Mouse (Mus musculus): ENCODE data around the gene Kcmf1. TPM values are rescaled to one million over a fixed set of nuclear protein-coding genes. Genes with fewer than 3 reads are reported as not detected.

The Kcmf1 gene
- total and polyA plus RNA-seq, 2 experiments from 2014 or later: 51.0 to 76.9 TPM

- no peaks in the 10 kb centered on the region for H3K36me3 ChIP-seq (ENCODE audit: insufficient read depth, low read length)
- 60% methylated on average over 7 of the region's 7 CpGs for WGBS
- no peaks in the 10 kb centered on the region for H3K27me3 ChIP-seq (ENCODE audit: insufficient read depth, low read length)
- H3K9me3 ChIP-seq (ENCODE audit: low read length): no peaks in the 10 kb centered on the region
- no peak for DNase-seq (ENCODE audit: low spot score)
- no peak overlapping the region for H3K4me2 ChIP-seq (ENCODE audit: low read depth, low read length)
- no peak overlapping the region for H3K27ac ChIP-seq
- ATAC-seq: peak; percentile 35; the same call in 1 of the 2 replicates
- no peak for TF ChIP-seq CTCF (IDR thresholded peaks at IDR 0.05; ENCODE audit: low read depth)
- no peak overlapping the region for H3K9ac ChIP-seq (replicated peaks; ENCODE audit: low read length)
- no peaks in the 10 kb centered on the region for H3K4me1 ChIP-seq (ENCODE audit: insufficient read depth, low read length)
- no peak overlapping the region for H3K4me3 ChIP-seq (ENCODE audit: low read length)
These were observed 89.5 kb downstream of the Kcmf1 start for GRCm38 (mm10) chr6:72810248-72810647.

- H3K4me3 ChIP-seq (ENCODE audit: low read length): no peak overlapping the region
- no peaks in the 10 kb centered on the region for H3K4me1 ChIP-seq (ENCODE audit: insufficient read depth, low read length)
- no peak overlapping the region for H3K9ac ChIP-seq (replicated peaks; ENCODE audit: low read length)
- ATAC-seq (no peak), DNase-seq (ENCODE audit: low spot score) (no peak)
- WGBS: 81% methylated on average over 4 of the region's 4 CpGs
- no peak for TF ChIP-seq CTCF (IDR thresholded peaks at IDR 0.05; ENCODE audit: low read depth)
- H3K4me2 ChIP-seq (ENCODE audit: low read depth, low read length): no peak overlapping the region
- no peaks in the 10 kb centered on the region for H3K27me3 ChIP-seq (ENCODE audit: insufficient read depth, low read length)
- no peaks in the 10 kb centered on the region for H3K9me3 ChIP-seq (ENCODE audit: low read length)
- H3K27ac ChIP-seq: no peak overlapping the region
- no peaks in the 10 kb centered on the region for H3K36me3 ChIP-seq (ENCODE audit: insufficient read depth, low read length)
These were observed 90.1 kb downstream of the Kcmf1 start for GRCm38 (mm10) chr6:72809522-72810149.

GRCm38 (mm10) chr6:72808342-72808741, 91.4 kb downstream of the Kcmf1 start:
- no peak for DNase-seq (ENCODE audit: low spot score)
- no peak overlapping the region for H3K27ac ChIP-seq

DNA sequence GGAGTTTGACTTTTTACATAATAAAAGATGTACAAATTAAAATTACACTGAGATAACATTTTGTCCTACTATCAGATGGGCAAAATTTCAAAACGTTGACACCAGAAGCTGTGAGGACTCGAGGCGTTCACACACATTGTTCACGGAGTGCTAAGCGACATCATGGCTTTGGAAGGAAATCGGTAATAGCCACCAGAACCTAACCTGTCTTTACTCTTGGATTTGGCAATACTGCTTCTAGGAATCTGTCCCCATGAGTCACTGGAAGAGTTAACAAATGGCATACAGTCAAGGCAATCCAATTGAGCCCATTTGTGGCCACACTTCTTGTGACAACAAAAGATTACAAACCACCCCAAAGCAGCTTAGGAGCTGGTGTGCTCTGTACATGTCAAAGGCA, 96.1 kb downstream of the Kcmf1 start:
- DNase-seq (ENCODE audit: low spot score) (no peak), ATAC-seq (no peak)
- no peaks in the 10 kb centered on the region for H3K9me3 ChIP-seq (ENCODE audit: low read length)
- H3K4me2 ChIP-seq (ENCODE audit: low read depth, low read length): no peak overlapping the region
- no peak overlapping the region for H3K27ac ChIP-seq
- H3K4me1 ChIP-seq (ENCODE audit: insufficient read depth, low read length): no peaks in the 10 kb centered on the region
- H3K4me3 ChIP-seq (ENCODE audit: low read length): no peak overlapping the region
- whole genome bisulfite sequencing: 90% methylated on average over 6 of the region's 6 CpGs
- no peaks in the 10 kb centered on the region for H3K36me3 ChIP-seq (ENCODE audit: insufficient read depth, low read length)
- TF ChIP-seq CTCF (IDR thresholded peaks at IDR 0.05; ENCODE audit: low read depth): no peak
- H3K27me3 ChIP-seq (ENCODE audit: insufficient read depth, low read length): no peaks in the 10 kb centered on the region
- no peak overlapping the region for H3K9ac ChIP-seq (replicated peaks; ENCODE audit: low read length)

More at GRCm38 (mm10) chr6:72808342-72808741, 91.4 kb downstream of the Kcmf1 start:
- Histone ChIP-seq H3K4me1 (ENCODE audit: insufficient read depth, low read length) (no peaks in the 10 kb centered on the region), H3K27me3 (ENCODE audit: insufficient read depth, low read length) (no peaks in the 10 kb centered on the region), H3K4me3 (ENCODE audit: low read length) (no peak overlapping the region), H3K4me2 (ENCODE audit: low read depth, low read length) (no peak overlapping the region), H3K9me3 (ENCODE audit: low read length) (no peaks in the 10 kb centered on the region), H3K9ac (replicated peaks; ENCODE audit: low read length) (no peak overlapping the region), H3K36me3 (ENCODE audit: insufficient read depth, low read length) (no peaks in the 10 kb centered on the region)
- TF ChIP-seq CTCF (IDR thresholded peaks at IDR 0.05; ENCODE audit: low read depth): no peak
- ATAC-seq: no peak
- WGBS: 72% methylated on average over 3 of the region's 3 CpGs

DNA sequence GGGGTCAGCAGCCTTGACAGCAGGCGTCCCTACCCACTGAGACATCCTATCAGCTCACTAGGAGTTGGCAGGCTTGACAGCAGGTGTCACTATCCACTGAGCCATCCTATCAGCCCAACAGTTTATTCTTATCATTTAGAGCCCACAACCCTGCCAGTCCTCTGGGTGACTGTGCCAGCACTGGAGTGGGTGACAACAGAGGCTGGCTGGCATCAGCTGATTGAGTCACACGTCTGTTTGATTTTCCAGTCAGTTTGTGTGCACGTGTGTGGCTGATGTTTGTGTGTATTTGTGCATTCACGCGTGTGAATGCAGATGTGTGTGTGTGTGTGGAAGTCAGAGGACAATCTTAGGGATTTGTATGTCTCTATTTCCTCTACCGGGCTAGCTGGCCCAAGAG, 97.7 kb downstream of the Kcmf1 start:
- TF ChIP-seq CTCF (IDR thresholded peaks at IDR 0.05; ENCODE audit: low read depth): no peak
- H3K27me3 ChIP-seq (ENCODE audit: insufficient read depth, low read length): no peaks in the 10 kb centered on the region
- H3K4me3 ChIP-seq (ENCODE audit: low read length): no peak overlapping the region
- no peak overlapping the region for H3K27ac ChIP-seq
- WGBS: 84% methylated on average over 6 of the region's 6 CpGs
- H3K4me2 ChIP-seq (ENCODE audit: low read depth, low read length): no peak overlapping the region
- no peaks in the 10 kb centered on the region for H3K36me3 ChIP-seq (ENCODE audit: insufficient read depth, low read length)
- DNase-seq (ENCODE audit: low spot score): no peak
- H3K9me3 ChIP-seq (ENCODE audit: low read length): no peaks in the 10 kb centered on the region
- no peaks in the 10 kb centered on the region for H3K4me1 ChIP-seq (ENCODE audit: insufficient read depth, low read length)
- H3K9ac ChIP-seq (replicated peaks; ENCODE audit: low read length): no peak overlapping the region
- ATAC-seq: no peak

GRCm38 (mm10) chr6:72800641-72801040, 99.1 kb downstream of the Kcmf1 start:
- DNase-seq (ENCODE audit: low spot score) (no peak), ATAC-seq (no peak)
- H3K4me3 ChIP-seq (ENCODE audit: low read length): no peak overlapping the region
- no peak for TF ChIP-seq CTCF (IDR thresholded peaks at IDR 0.05; ENCODE audit: low read depth)
- no peak overlapping the region for H3K4me2 ChIP-seq (ENCODE audit: low read depth, low read length)
- no peak overlapping the region for H3K9ac ChIP-seq (replicated peaks; ENCODE audit: low read length)
- H3K27ac ChIP-seq: no peak overlapping the region
- H3K27me3 ChIP-seq (ENCODE audit: insufficient read depth, low read length): no peaks in the 10 kb centered on the region
- no peaks in the 10 kb centered on the region for H3K9me3 ChIP-seq (ENCODE audit: low read length)
- WGBS: 34% methylated on average over 2 of the region's 2 CpGs
- no peaks in the 10 kb centered on the region for H3K4me1 ChIP-seq (ENCODE audit: insufficient read depth, low read length)
- H3K36me3 ChIP-seq (ENCODE audit: insufficient read depth, low read length): no peaks in the 10 kb centered on the region

- Histone ChIP-seq H3K27me3 (ENCODE audit: insufficient read depth, low read length) (no peaks in the 10 kb centered on the region), H3K9ac (replicated peaks; ENCODE audit: low read length) (no peak overlapping the region), H3K9me3 (ENCODE audit: low read length) (no peaks in the 10 kb centered on the region), H3K4me3 (ENCODE audit: low read length) (no peak overlapping the region), H3K4me2 (ENCODE audit: low read depth, low read length) (no peak overlapping the region), H3K36me3 (ENCODE audit: insufficient read depth, low read length) (no peaks in the 10 kb centered on the region), H3K4me1 (ENCODE audit: insufficient read depth, low read length) (no peaks in the 10 kb centered on the region), H3K27ac (no peak overlapping the region)
- TF ChIP-seq CTCF (IDR thresholded peaks at IDR 0.05; ENCODE audit: low read depth): peak; percentile 10; the same call in 1 of the 2 replicates
- DNase-seq (ENCODE audit: low spot score): no peak
- ATAC-seq: no peak
These were observed 102.0 kb downstream of the Kcmf1 start for GRCm38 (mm10) chr6:72797763-72798162.
